Mouse (Mus musculus): Measurements from ENCODE around the gene Arl5c.

- TF ChIP-seq POLR2A (IDR thresholded peaks at IDR 0.05; ENCODE audit: insufficient read length, low read depth) = no peak
- no peak for TF ChIP-seq USF1 (IDR thresholded peaks at IDR 0.05; ENCODE audit: low read depth)
- no peak for TF ChIP-seq POLR2AphosphoS2 (IDR thresholded peaks at IDR 0.05; ENCODE audit: insufficient read length, low read depth)
- TF ChIP-seq TCF12 (IDR thresholded peaks at IDR 0.05; ENCODE audit: insufficient read depth, poor library complexity, severe bottlenecking) = no peak
- TF ChIP-seq TCF3 (IDR thresholded peaks at IDR 0.05; ENCODE audit: insufficient read length, low read depth) = no peak
- no peak for TF ChIP-seq MYOG (IDR thresholded peaks at IDR 0.05; ENCODE audit: control insufficient read depth in 1 of 3, insufficient read depth in 1 of 3, insufficient read length in 2 of 3, low read depth in 2 of 3)
- TF ChIP-seq MAX (IDR thresholded peaks at IDR 0.05; ENCODE audit: low read depth) = no peak
- no peak for TF ChIP-seq SRF (IDR thresholded peaks at IDR 0.05; ENCODE audit: control insufficient read depth, insufficient read length, low read depth)
- TF ChIP-seq E2F4 (IDR thresholded peaks at IDR 0.05; ENCODE audit: insufficient read depth) = no peak
Measured at GRCm38 (mm10) chr11:98005686-98006085, 9.7 kb upstream of the Arl5c start.

Data from myocyte (in vitro differentiated cells).